Mouse (Mus musculus): ENCODE results near the gene Shank2.

GRCm38 (mm10) chr7:144212694-144213093 lies 211.0 kb downstream of the Shank2 start:
- TF ChIP-seq CTCF (IDR thresholded peaks at IDR 0.05) (no peak), EP300 (IDR thresholded peaks at IDR 0.05) (no peak)

Data from lung, postnatal 0 days (tissue).